Mouse (Mus musculus): ENCODE results near the gene Ccdc27.

Ccdc27 gene

GRCm38 (mm10) chr4:154024729-154025521 is 17.6 kb downstream of the Ccdc27 start:
- peak; percentile 48 for DNase-seq (ENCODE audit: low read depth)

GRCm38 (mm10) chr4:154023754-154024601 is 18.5 kb downstream of the Ccdc27 start:
- peak; percentile 81 for DNase-seq (ENCODE audit: low read depth)

- no peak for DNase-seq (ENCODE audit: low read depth)
Observed at GRCm38 (mm10) chr4:154022844-154023243, 19.6 kb downstream of the Ccdc27 start.

GRCm38 (mm10) chr4:154022407-154022806 is 20.1 kb downstream of the Ccdc27 start:
- no peak for DNase-seq (ENCODE audit: low read depth)

GRCm38 (mm10) chr4:154021432-154021831 is 21.0 kb downstream of the Ccdc27 start:
- DNase-seq (ENCODE audit: low read depth), result no peak

GRCm38 (mm10) chr4:154019571-154019970 is 22.9 kb downstream of the Ccdc27 start:
- peak; percentile 38 for DNase-seq (ENCODE audit: low read depth)

- no peak for DNase-seq (ENCODE audit: low read depth)
Observed at GRCm38 (mm10) chr4:154015476-154015875, 27.0 kb downstream of the Ccdc27 start.

GRCm38 (mm10) chr4:154012132-154012882 is 30.2 kb downstream of the Ccdc27 start:
- DNase-seq (ENCODE audit: low read depth), result peak; percentile 33

- peak; percentile 66 for DNase-seq (ENCODE audit: low read depth)
Observed at GRCm38 (mm10) chr4:154011646-154012089, 30.8 kb downstream of the Ccdc27 start, which contains the start of gene Lrrc47. Lrrc47 (plus strand) TSS chr4:154011731.

- no peak for DNase-seq (ENCODE audit: low read depth)
Observed at GRCm38 (mm10) chr4:154010907-154011645, 31.4 kb downstream of the Ccdc27 start.

- no peak for DNase-seq (ENCODE audit: low read depth)
Observed at GRCm38 (mm10) chr4:154007759-154008158, 34.7 kb downstream of the Ccdc27 start.

- no peak for DNase-seq (ENCODE audit: low read depth)
Observed at GRCm38 (mm10) chr4:154006264-154006663, 36.2 kb downstream of the Ccdc27 start.

- DNase-seq (ENCODE audit: low read depth), result no peak
Observed at GRCm38 (mm10) chr4:154005488-154005887, 37.0 kb downstream of the Ccdc27 start.

GRCm38 (mm10) chr4:153993505-153993904 is 49.0 kb downstream of the Ccdc27 start:
- DNase-seq (ENCODE audit: low read depth), result no peak

GRCm38 (mm10) chr4:153992715-153993114 is 49.8 kb downstream of the Ccdc27 start:
- no peak for DNase-seq (ENCODE audit: low read depth)

GRCm38 (mm10) chr4:153980470-153980869 is 62.0 kb downstream of the Ccdc27 start:
- no peak for DNase-seq (ENCODE audit: low read depth)

GRCm38 (mm10) chr4:153979243-153979642 is 63.2 kb downstream of the Ccdc27 start:
- DNase-seq (ENCODE audit: low read depth), result no peak

All from c-Kit-positive CD71-positive TER-119-negative erythroid progenitor cells, embryonic 14.5 days (primary cell).